Comparison of ENCODE assay signal across 10 mouse cellular contexts in the genomic region with DNA sequence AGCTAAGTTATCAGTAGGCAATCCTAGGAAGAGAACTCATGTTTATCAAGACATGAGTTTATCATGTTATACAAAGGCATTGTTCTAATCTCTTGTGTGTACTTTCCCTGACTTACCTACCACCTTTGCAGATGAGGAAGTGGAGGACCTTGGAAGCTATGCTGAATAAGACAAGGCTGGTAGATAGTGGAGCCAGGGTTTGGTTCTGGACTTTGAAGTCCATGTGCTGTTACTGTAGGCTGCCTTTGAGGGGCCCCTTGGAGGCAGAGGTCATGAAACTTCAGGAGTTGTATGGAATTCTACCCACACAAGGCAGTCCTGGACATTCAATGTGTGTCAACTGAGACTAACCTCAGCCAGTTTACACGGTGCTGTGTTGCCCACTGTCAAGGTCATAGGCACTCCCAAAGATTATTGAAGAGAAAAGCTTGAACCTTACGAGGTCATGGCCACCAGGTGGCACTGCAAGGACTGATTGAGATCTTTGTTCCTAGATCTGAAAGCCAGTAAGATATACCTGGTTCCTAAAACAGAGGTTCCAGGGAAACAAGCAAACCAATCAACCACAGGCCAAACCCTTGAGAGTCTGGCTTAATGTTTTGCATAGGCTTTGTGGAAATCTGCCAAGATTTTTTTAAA.
DNase-seq lines count a peak whose midpoint lies in the region; ATAC-seq and TF ChIP-seq lines count a peak whose summit lies in the region.
"Had no signal": no experiment of that assay in that cellular context is flagged by ENCODE, and none has a peak within 500 bp of the region (broad histone marks: within the 10 kb centered on the region; RNA-seq: fewer than 3 reads in every experiment).

No protein-coding gene starts in this region.

- H3K79me2 ChIP-seq in liver, adult 2 months (ENCODE audit: control insufficient read depth, insufficient read depth, low read length), result no peaks in the 10 kb centered on the region

- H3K36me3 ChIP-seq in liver, adult 2 months (ENCODE audit: control insufficient read depth, insufficient read depth, low read length), result no peaks in the 10 kb centered on the region
- no peaks in the 10 kb centered on the region for H3K36me3 ChIP-seq in liver, embryonic 12.5 days
- H3K36me3 ChIP-seq in heart, postnatal 0 days (replicated peaks; ENCODE audit: control insufficient read depth, insufficient read depth, low read length), result no peaks in the 10 kb centered on the region
- H3K36me3 ChIP-seq in midbrain, postnatal 0 days (ENCODE audit: insufficient read depth, low read length), result no peaks in the 10 kb centered on the region

- H3K9me3 ChIP-seq in liver, embryonic 12.5 days (replicated peaks), result no peaks in the 10 kb centered on the region
- H3K9me3 ChIP-seq in heart, postnatal 0 days (replicated peaks; ENCODE audit: control insufficient read depth, low read length), result no peaks in the 10 kb centered on the region
- H3K9me3 ChIP-seq in midbrain, postnatal 0 days (ENCODE audit: low read length), result no peaks in the 10 kb centered on the region

- WGBS in liver, adult 2 months, result 2% methylated on average over 2 of the region's 2 CpGs
- WGBS in liver, embryonic 12.5 days (ENCODE audit: insufficient replicate concordance), result 10% methylated on average over 2 of the region's 2 CpGs
- WGBS in heart, postnatal 0 days, result 3% methylated on average over 2 of the region's 2 CpGs
- WGBS in midbrain, postnatal 0 days, result 11% methylated on average over 2 of the region's 2 CpGs

- peaks cover 3% of the 10 kb centered on the region; the same call in 1 of the 2 replicates for H3K4me1 ChIP-seq in liver, adult 2 months (ENCODE audit: control insufficient read depth, insufficient read depth, low read length)
- peaks cover 16% of the 10 kb centered on the region; the same call in 1 of the 2 replicates for H3K4me1 ChIP-seq in liver, embryonic 12.5 days
- 0 out of 2 replicates have a peak, but pooled peaks cover 4% of the 10 kb centered on the region for H3K4me1 ChIP-seq in heart, postnatal 0 days (ENCODE audit: control insufficient read depth, insufficient read depth)
- no peaks in the 10 kb centered on the region for H3K4me1 ChIP-seq in midbrain, postnatal 0 days (ENCODE audit: insufficient read depth, low read length)

- no peaks in the 10 kb centered on the region for H3K27me3 ChIP-seq in liver, adult 2 months (ENCODE audit: control insufficient read depth, insufficient read depth, low read length)
- no peaks in the 10 kb centered on the region; the same call in 1 of the 2 replicates for H3K27me3 ChIP-seq in liver, embryonic 12.5 days (replicated peaks)
- no peaks in the 10 kb centered on the region for H3K27me3 ChIP-seq in heart, postnatal 0 days (ENCODE audit: control insufficient read depth, insufficient read depth, low read length)
- H3K27me3 ChIP-seq in midbrain, postnatal 0 days (ENCODE audit: insufficient read depth, low read length), result no peaks in the 10 kb centered on the region

- peak; percentile 41 for TF ChIP-seq CTCF in liver, adult 2 months (IDR thresholded peaks at IDR 0.05; ENCODE audit: low read depth, low read length)
- peak; percentile 53 for TF ChIP-seq CTCF in heart, postnatal 0 days (IDR thresholded peaks at IDR 0.05; ENCODE audit: low read depth)
- peak; percentile 75 for TF ChIP-seq CTCF in midbrain, postnatal 0 days (IDR thresholded peaks at IDR 0.05)

- DNase-seq in liver, adult 2 months (ENCODE audit: extremely low read depth, low read depth, low spot score), result peak; percentile 73
- peak; percentile 68 for DNase-seq in adipocyte (ENCODE audit: low spot score)
- DNase-seq in cerebellum, postnatal 4 days (ENCODE audit: low spot score in 2 of 2), result peak; percentile 52 to 69
- no peak for DNase-seq in heart, postnatal 0 days (ENCODE audit: low spot score)
- peak; percentile 55 to 67 for DNase-seq in layer of hippocampus, postnatal 14 days (ENCODE audit: low spot score in 2 of 2)
- DNase-seq in midbrain, postnatal 0 days (ENCODE audit: low spot score), result peak; percentile 78
- peak; percentile 42 to 67 for DNase-seq in thymus, postnatal 10 days (ENCODE audit: low spot score in 2 of 2)

- no peak for TF ChIP-seq POLR2A in liver, adult 2 months (IDR thresholded peaks at IDR 0.05; ENCODE audit: extremely low read depth, insufficient read depth, low read length)

- H3K9ac ChIP-seq in liver, adult 2 months (ENCODE audit: low read depth, low read length), result no peak overlapping the region
- no peak overlapping the region for H3K9ac ChIP-seq in liver, embryonic 12.5 days
- no peak overlapping the region for H3K9ac ChIP-seq in heart, postnatal 0 days (replicated peaks; ENCODE audit: low read depth, low read length)
- H3K9ac ChIP-seq in midbrain, postnatal 0 days (replicated peaks; ENCODE audit: low read length, poor library complexity, severe bottlenecking), result no peak overlapping the region

- ATAC-seq in liver, embryonic 12.5 days, result no peak
- no peak for ATAC-seq in heart, postnatal 0 days (ENCODE audit: insufficient read depth, low read depth)
- no peak for ATAC-seq in midbrain, postnatal 0 days (ENCODE audit: low FRiP score)

- H3K4me2 ChIP-seq in liver, embryonic 12.5 days, result no peak overlapping the region
- H3K4me2 ChIP-seq in heart, postnatal 0 days (ENCODE audit: low read depth, low read length), result no peak overlapping the region
- H3K4me2 ChIP-seq in midbrain, postnatal 0 days (ENCODE audit: low read depth, low read length, poor library complexity, severe bottlenecking), result no peak overlapping the region

- no peak for TF ChIP-seq EP300 in heart, postnatal 0 days (IDR thresholded peaks at IDR 0.05; ENCODE audit: low read depth)

- H3K27ac ChIP-seq in liver, adult 2 months (replicated peaks; ENCODE audit: insufficient read depth, low read depth, low read length), result no peak overlapping the region
- no peak overlapping the region for H3K27ac ChIP-seq in liver, embryonic 12.5 days
- no peak overlapping the region for H3K27ac ChIP-seq in heart, postnatal 0 days (ENCODE audit: low read depth)
- H3K27ac ChIP-seq in midbrain, postnatal 0 days (ENCODE audit: low read depth, low read length), result no peak overlapping the region

- H3K4me3 ChIP-seq in liver, adult 2 months (ENCODE audit: insufficient read depth, low read depth, low read length), result no peak overlapping the region
- H3K4me3 ChIP-seq in liver, embryonic 12.5 days, result no peak overlapping the region
- H3K4me3 ChIP-seq in heart, postnatal 0 days (ENCODE audit: low read depth, low read length), result no peak overlapping the region
- H3K4me3 ChIP-seq in midbrain, postnatal 0 days (ENCODE audit: low read depth, low read length), result no peak overlapping the region
- H3K4me3 ChIP-seq: erythroblast, embryonic 14.5 days; myocyte had no signal
